Mouse (Mus musculus) limb, embryonic 13.5 days (tissue): ENCODE measurements around the gene Zfp207. TPM values are rescaled to one million over a fixed set of nuclear protein-coding genes. Genes with fewer than 3 reads are reported as not detected.
A peak's percentile ranks its signal among the peaks of the same experiment; 100 is the strongest.
"Not testable (repeated sequence)": the region's sequence is repeated elsewhere in the genome, so short reads cannot be mapped to it uniquely, and the experiment has no call there.

Experiments
- ATAC-seq: fragments of 200-750 bp; cut with Nextera tagmentation; 2 replicates; pipeline ENCODE4 v1.8.0; 2017; ENCODE audit warnings: low read depth, moderate number of reproducible peaks, moderate TSS enrichment; ENCODE audit not compliant: low FRiP score
- H3K27ac ChIP-seq: fragments of 300-500 bp; sonication (generic); 2 replicates; pipeline ENCODE4 v1.5.1; 2015; ENCODE audit warnings: inconsistent platforms, mild to moderate bottlenecking, moderate library complexity
- H3K27me3 ChIP-seq: fragments of 300-500 bp; sonication (generic); 2 replicates; pipeline ENCODE4 v1.6.1; 2015; ENCODE audit warnings: mild to moderate bottlenecking, inconsistent platforms
- H3K36me3 ChIP-seq: fragments of 300-500 bp; sonication (generic); 2 replicates; pipeline ENCODE4 v1.6.1; 2015; ENCODE audit warnings: inconsistent platforms, mild to moderate bottlenecking, moderate library complexity
- H3K4me1 ChIP-seq: fragments of 300-500 bp; sonication (generic); 2 replicates; pipeline ENCODE4 v1.6.1; 2015; ENCODE audit warnings: inconsistent platforms
- H3K4me2 ChIP-seq: fragments of 300-500 bp; sonication (generic); replicated peaks from 2 replicates; pipeline ENCODE4 v1.6.1; 2015; ENCODE audit warnings: inconsistent platforms, mild to moderate bottlenecking, moderate library complexity
- H3K4me3 ChIP-seq: fragments of 300-500 bp; sonication (generic); 2 replicates; pipeline ENCODE4 v1.5.1; 2015; ENCODE audit warnings: moderate library complexity, mild to moderate bottlenecking, inconsistent platforms
- H3K9ac ChIP-seq: fragments of 300-500 bp; sonication (generic); 2 replicates; pipeline ENCODE4 v1.6.1; 2015; ENCODE audit warnings: mild to moderate bottlenecking, inconsistent platforms
- H3K9me3 ChIP-seq: fragments of 300-500 bp; sonication (generic); 2 replicates; pipeline ENCODE4 v1.6.1; 2016; ENCODE audit warnings: inconsistent platforms
- WGBS: fragments of 180-500 bp; shearing (Covaris S2); methylation state at CpG from one replicate; pipeline ENCODE4 v1.1.7; 2015; 5-methylcytosine and 5-hydroxymethylcytosine counted together
- polyA plus RNA-seq: library from polyadenylated mRNA; unstranded; fragments of >200 nt; fragmentation: Nextera tagmentation; extraction: Ambion mirVana; gene quantifications from 2 replicates; pipeline ENCODE4 v1.2.1, GENCODE M21; 2015

Zfp207 gene
- polyA plus RNA-seq, 1 experiment from 2014 or later: 263 TPM

- Histone ChIP-seq H3K4me1 (peaks cover 29% of the 10 kb centered on the region), H3K27me3 (no peaks in the 10 kb centered on the region), H3K9ac (peak overlapping the region; percentile 98), H3K9me3 (no peaks in the 10 kb centered on the region), H3K4me2 (peak overlapping the region; percentile 69), H3K36me3 (peaks cover 14% of the 10 kb centered on the region), H3K4me3 (peak overlapping the region; percentile 93), H3K27ac (0 out of 2 replicates have a peak overlapping the region, but pooled peaks have one; percentile 91)
- WGBS: 6% methylated on average over 12 of the region's 12 CpGs
- peak; percentile 7; the same call in 1 of the 2 replicates for ATAC-seq
Observed at GRCm38 (mm10) chr11:80382626-80383018, 457 bp upstream of the Zfp207 start.

GRCm38 (mm10) chr11:80383626-80384046, 557 bp downstream of the Zfp207 start:
- H3K4me2 ChIP-seq: peak overlapping the region; percentile 31
- peak overlapping the region; percentile 91 for H3K27ac ChIP-seq
- H3K4me1 ChIP-seq: peaks cover 26% of the 10 kb centered on the region
- H3K36me3 ChIP-seq: peaks cover 24% of the 10 kb centered on the region
- ATAC-seq: no peak
- H3K9me3 ChIP-seq: no peaks in the 10 kb centered on the region
- peak overlapping the region; percentile 98 for H3K9ac ChIP-seq
- peak overlapping the region; percentile 93 for H3K4me3 ChIP-seq
- WGBS: 0% methylated on average over 20 of the region's 20 CpGs
- H3K27me3 ChIP-seq: no peaks in the 10 kb centered on the region

- Histone ChIP-seq H3K4me3 (peak overlapping the region; percentile 93), H3K27me3 (no peaks in the 10 kb centered on the region), H3K36me3 (peaks cover 31% of the 10 kb centered on the region), H3K4me2 (peak overlapping the region; percentile 92), H3K9ac (peak overlapping the region; percentile 71), H3K27ac (no peak overlapping the region), H3K9me3 (no peaks in the 10 kb centered on the region), H3K4me1 (peaks cover 26% of the 10 kb centered on the region)
- ATAC-seq: no peak
Observed at GRCm38 (mm10) chr11:80384461-80384860, 1.4 kb downstream of the Zfp207 start.

GRCm38 (mm10) chr11:80385055-80385454, 2.0 kb downstream of the Zfp207 start:
- H3K36me3 ChIP-seq: peaks cover 35% of the 10 kb centered on the region

GRCm38 (mm10) chr11:80386790-80387189, 3.7 kb downstream of the Zfp207 start:
- peak overlapping the region; percentile 27; the same call in 1 of the 2 replicates for H3K4me2 ChIP-seq
- WGBS: 87% methylated on average over 2 of the region's 2 CpGs
- no peak overlapping the region for H3K27ac ChIP-seq
- no peaks in the 10 kb centered on the region for H3K27me3 ChIP-seq
- no peak for ATAC-seq
- H3K4me1 ChIP-seq: peaks cover 26% of the 10 kb centered on the region
- no peak overlapping the region for H3K4me3 ChIP-seq
- peaks cover 44% of the 10 kb centered on the region for H3K36me3 ChIP-seq
- H3K9ac ChIP-seq: no peak overlapping the region
- H3K9me3 ChIP-seq: no peaks in the 10 kb centered on the region

More at GRCm38 (mm10) chr11:80385055-80385454, 2.0 kb downstream of the Zfp207 start:
- peak overlapping the region; percentile 71 for H3K9ac ChIP-seq
- H3K27ac ChIP-seq: no peak overlapping the region
- H3K9me3 ChIP-seq: no peaks in the 10 kb centered on the region
- H3K27me3 ChIP-seq: no peaks in the 10 kb centered on the region
- ATAC-seq: no peak
- peak overlapping the region; percentile 93 for H3K4me3 ChIP-seq
- H3K4me2 ChIP-seq: peak overlapping the region; percentile 92
- H3K4me1 ChIP-seq: peaks cover 26% of the 10 kb centered on the region
- WGBS: 64% methylated on average over 4 of the region's 4 CpGs

GRCm38 (mm10) chr11:80389885-80390284, 6.8 kb downstream of the Zfp207 start:
- no peaks in the 10 kb centered on the region for H3K27me3 ChIP-seq
- no peak for ATAC-seq
- H3K4me3 ChIP-seq: no peak overlapping the region
- H3K9ac ChIP-seq: no peak overlapping the region
- no peaks in the 10 kb centered on the region for H3K9me3 ChIP-seq
- no peak overlapping the region for H3K27ac ChIP-seq
- H3K4me2 ChIP-seq: no peak overlapping the region
- H3K4me1 ChIP-seq: peaks cover 18% of the 10 kb centered on the region
- peaks cover 62% of the 10 kb centered on the region for H3K36me3 ChIP-seq
- WGBS: 88% methylated on average over 1 of the region's 1 CpGs

GRCm38 (mm10) chr11:80391407-80392120, 8.5 kb downstream of the Zfp207 start:
- Histone ChIP-seq H3K4me3 (no peak overlapping the region), H3K4me2 (no peak overlapping the region), H3K27ac (no peak overlapping the region), H3K36me3 (peaks cover 73% of the 10 kb centered on the region), H3K4me1 (0 out of 2 replicates have a peak, but pooled peaks cover 2% of the 10 kb centered on the region), H3K27me3 (no peaks in the 10 kb centered on the region), H3K9me3 (no peaks in the 10 kb centered on the region), H3K9ac (no peak overlapping the region)
- WGBS: 92% methylated on average over 2 of the region's 2 CpGs
- ATAC-seq: no peak

- peaks cover 74% of the 10 kb centered on the region for H3K36me3 ChIP-seq
Observed at GRCm38 (mm10) chr11:80395930-80396329, 12.9 kb downstream of the Zfp207 start.

GRCm38 (mm10) chr11:80396617-80397016, 13.5 kb downstream of the Zfp207 start:
- Histone ChIP-seq H3K9ac (no peak overlapping the region), H3K4me2 (no peak overlapping the region), H3K36me3 (peaks cover 73% of the 10 kb centered on the region), H3K4me1 (no peaks in the 10 kb centered on the region), H3K4me3 (no peak overlapping the region), H3K9me3 (no peaks in the 10 kb centered on the region), H3K27ac (no peak overlapping the region), H3K27me3 (no peaks in the 10 kb centered on the region)
- WGBS: 92% methylated on average over 4 of the region's 4 CpGs
- no peak for ATAC-seq

More at GRCm38 (mm10) chr11:80395930-80396329, 12.9 kb downstream of the Zfp207 start:
- WGBS: 92% methylated on average over 3 of the region's 3 CpGs
- Histone ChIP-seq H3K4me2 (no peak overlapping the region), H3K4me3 (no peak overlapping the region), H3K27me3 (no peaks in the 10 kb centered on the region), H3K27ac (no peak overlapping the region), H3K4me1 (no peaks in the 10 kb centered on the region), H3K9me3 (no peaks in the 10 kb centered on the region), H3K9ac (no peak overlapping the region)
- no peak for ATAC-seq

- H3K4me3 ChIP-seq, H3K4me1 ChIP-seq, H3K27ac ChIP-seq, H3K4me2 ChIP-seq, H3K27me3 ChIP-seq, H3K9me3 ChIP-seq, H3K9ac ChIP-seq, ATAC-seq: not testable (repeated sequence)
- WGBS: 95% methylated on average over 6 of the region's 6 CpGs
- peaks cover 78% of the 10 kb centered on the region for H3K36me3 ChIP-seq
Observed at GRCm38 (mm10) chr11:80407878-80408277, 24.8 kb downstream of the Zfp207 start.

- no peak for ATAC-seq
- Histone ChIP-seq H3K4me2 (no peak overlapping the region), H3K9ac (no peak overlapping the region), H3K36me3 (peaks cover 82% of the 10 kb centered on the region), H3K27me3 (no peaks in the 10 kb centered on the region), H3K27ac (no peak overlapping the region), H3K9me3 (no peaks in the 10 kb centered on the region), H3K4me3 (no peak overlapping the region), H3K4me1 (no peaks in the 10 kb centered on the region)
- WGBS: 81% methylated on average over 2 of the region's 2 CpGs
Observed at GRCm38 (mm10) chr11:80410377-80410776, 27.3 kb downstream of the Zfp207 start.

- no peaks in the 10 kb centered on the region for H3K4me1 ChIP-seq
- 92% methylated on average over 5 of the region's 5 CpGs for WGBS
- no peak overlapping the region for H3K4me2 ChIP-seq
- H3K4me3 ChIP-seq: no peak overlapping the region
- peaks cover 7% of the 10 kb centered on the region; the same call in 1 of the 2 replicates for H3K9me3 ChIP-seq
- H3K27me3 ChIP-seq: no peaks in the 10 kb centered on the region
- peaks cover 36% of the 10 kb centered on the region for H3K36me3 ChIP-seq
- no peak overlapping the region for H3K27ac ChIP-seq
- no peak for ATAC-seq
- no peak overlapping the region for H3K9ac ChIP-seq
Observed at GRCm38 (mm10) chr11:80417085-80417484, 34.0 kb downstream of the Zfp207 start.
